Mouse (Mus musculus): ENCODE measurements at regions not wholly inside any gene's neighbourhood (a gene's known extent, or its start where the extent isn't known, plus 50 kb on each side); places are given as distances from the start of the nearest gene placed in this dataset.
"Not testable (repeated sequence)": the region's sequence is repeated elsewhere in the genome, so short reads cannot be mapped to it uniquely, and the experiment has no call there.

- H3K9ac ChIP-seq (replicated peaks): no peak overlapping the region
- TF ChIP-seq CTCF (IDR thresholded peaks at IDR 0.05; ENCODE audit: low read depth) (no peak), EP300 (IDR thresholded peaks at IDR 0.05; ENCODE audit: low read depth) (no peak)
- no peak overlapping the region for H3K27ac ChIP-seq
- H3K4me3 ChIP-seq (ENCODE audit: insufficient read depth in 1 of 2, low read depth in 2 of 2, low read length in 2 of 2): no peak overlapping the region
- no peaks in the 10 kb centered on the region for H3K27me3 ChIP-seq (ENCODE audit: control insufficient read depth, insufficient read depth, low read length)
- no peaks in the 10 kb centered on the region for H3K36me3 ChIP-seq (replicated peaks; ENCODE audit: control insufficient read depth, insufficient read depth, low read depth)
- H3K9me3 ChIP-seq (ENCODE audit: control insufficient read depth, low read length): no peaks in the 10 kb centered on the region
- DNase-seq (ENCODE audit: low read depth in 3 of 3, low spot score in 3 of 3) (no peak), ATAC-seq (ENCODE audit: insufficient read depth) (no peak)
- H3K4me2 ChIP-seq (ENCODE audit: low read depth): no peak overlapping the region
- no peaks in the 10 kb centered on the region for H3K4me1 ChIP-seq (replicated peaks; ENCODE audit: control insufficient read depth in 2 of 2, insufficient read depth in 2 of 2, low read length in 1 of 2)
- WGBS (ENCODE audit: insufficient replicate concordance): 18% methylated on average over 1 of the region's 1 CpGs
Measured at GRCm38 (mm10) chr5:63498952-63499351, 149.9 kb upstream of the Nwd2 start.

GRCm38 (mm10) chr5:63503056-63503845 lies 145.7 kb upstream of the Nwd2 start:
- Histone ChIP-seq H3K9me3 (ENCODE audit: control insufficient read depth, low read length) (no peaks in the 10 kb centered on the region), H3K4me3 (ENCODE audit: insufficient read depth in 1 of 2, low read depth in 2 of 2, low read length in 2 of 2) (no peak overlapping the region), H3K9ac (replicated peaks) (no peak overlapping the region), H3K36me3 (replicated peaks; ENCODE audit: control insufficient read depth, insufficient read depth, low read depth) (no peaks in the 10 kb centered on the region), H3K27me3 (ENCODE audit: control insufficient read depth, insufficient read depth, low read length) (no peaks in the 10 kb centered on the region), H3K27ac (no peak overlapping the region), H3K4me1 (replicated peaks; ENCODE audit: control insufficient read depth in 2 of 2, insufficient read depth in 2 of 2, low read length in 1 of 2) (no peaks in the 10 kb centered on the region), H3K4me2 (ENCODE audit: low read depth) (no peak overlapping the region)
- TF ChIP-seq CTCF (IDR thresholded peaks at IDR 0.05; ENCODE audit: low read depth) (no peak), EP300 (IDR thresholded peaks at IDR 0.05; ENCODE audit: low read depth) (no peak)
- DNase-seq (ENCODE audit: low read depth in 3 of 3, low spot score in 3 of 3): no peak
- ATAC-seq (ENCODE audit: insufficient read depth): no peak
- 67% methylated on average over 13 of the region's 13 CpGs for WGBS (ENCODE audit: insufficient replicate concordance)

- no peaks in the 10 kb centered on the region for H3K27me3 ChIP-seq (ENCODE audit: control insufficient read depth, insufficient read depth, low read length)
- no peak overlapping the region for H3K4me3 ChIP-seq (ENCODE audit: insufficient read depth in 1 of 2, low read depth in 2 of 2, low read length in 2 of 2)
- H3K9me3 ChIP-seq (ENCODE audit: control insufficient read depth, low read length): no peaks in the 10 kb centered on the region
- no peaks in the 10 kb centered on the region for H3K36me3 ChIP-seq (replicated peaks; ENCODE audit: control insufficient read depth, insufficient read depth, low read depth)
- H3K4me2 ChIP-seq (ENCODE audit: low read depth): no peak overlapping the region
- WGBS (ENCODE audit: insufficient replicate concordance): 58% methylated on average over 7 of the region's 7 CpGs
- no peak for DNase-seq (ENCODE audit: low read depth in 3 of 3, low spot score in 3 of 3)
- no peak overlapping the region for H3K9ac ChIP-seq (replicated peaks)
- no peak for ATAC-seq (ENCODE audit: insufficient read depth)
- no peak overlapping the region for H3K27ac ChIP-seq
- no peaks in the 10 kb centered on the region for H3K4me1 ChIP-seq (replicated peaks; ENCODE audit: control insufficient read depth in 2 of 2, insufficient read depth in 2 of 2, low read length in 1 of 2)
- TF ChIP-seq CTCF (IDR thresholded peaks at IDR 0.05; ENCODE audit: low read depth): no peak
- TF ChIP-seq EP300 (IDR thresholded peaks at IDR 0.05; ENCODE audit: low read depth): no peak
Measured at GRCm38 (mm10) chr5:63534197-63534596, 114.7 kb upstream of the Nwd2 start.

- no peak for DNase-seq (ENCODE audit: low read depth in 3 of 3, low spot score in 3 of 3)
- no peak for TF ChIP-seq EP300 (IDR thresholded peaks at IDR 0.05; ENCODE audit: low read depth)
- peak; percentile 11; the same call in 1 of the 2 replicates for TF ChIP-seq CTCF (IDR thresholded peaks at IDR 0.05; ENCODE audit: low read depth)
- no peak overlapping the region for H3K4me2 ChIP-seq (ENCODE audit: low read depth)
- H3K9ac ChIP-seq (replicated peaks): no peak overlapping the region
- no peak overlapping the region for H3K4me3 ChIP-seq (ENCODE audit: insufficient read depth in 1 of 2, low read depth in 2 of 2, low read length in 2 of 2)
- no peaks in the 10 kb centered on the region for H3K27me3 ChIP-seq (ENCODE audit: control insufficient read depth, insufficient read depth, low read length)
- 56% methylated on average over 6 of the region's 6 CpGs for WGBS (ENCODE audit: insufficient replicate concordance)
- no peaks in the 10 kb centered on the region for H3K4me1 ChIP-seq (replicated peaks; ENCODE audit: control insufficient read depth in 2 of 2, insufficient read depth in 2 of 2, low read length in 1 of 2)
- no peaks in the 10 kb centered on the region for H3K36me3 ChIP-seq (replicated peaks; ENCODE audit: control insufficient read depth, insufficient read depth, low read depth)
- no peak for ATAC-seq (ENCODE audit: insufficient read depth)
- no peaks in the 10 kb centered on the region for H3K9me3 ChIP-seq (ENCODE audit: control insufficient read depth, low read length)
- H3K27ac ChIP-seq: no peak overlapping the region
Measured at GRCm38 (mm10) chr5:63540530-63540929, 108.4 kb upstream of the Nwd2 start.

DNA sequence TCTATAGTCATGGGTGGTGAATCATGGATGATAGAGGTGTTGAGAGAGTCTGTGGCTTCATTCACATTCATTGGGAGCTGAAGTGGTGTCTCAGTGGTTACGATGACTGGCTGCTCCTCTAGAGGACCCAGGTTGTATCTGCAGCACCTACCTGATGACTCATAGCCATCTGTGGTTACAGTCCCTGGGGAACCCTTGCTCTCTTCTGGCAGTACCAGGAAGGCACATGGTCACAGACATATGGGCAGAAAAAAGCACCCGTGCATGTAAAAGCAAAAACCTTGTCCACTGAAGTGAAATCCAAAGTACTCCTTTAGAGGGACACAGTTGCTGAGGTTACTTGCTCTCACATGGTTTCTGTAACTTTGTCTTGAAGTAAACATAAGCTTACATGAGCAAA lies 103.4 kb upstream of the Nwd2 start:
- no peak overlapping the region for H3K27ac ChIP-seq
- H3K36me3 ChIP-seq (replicated peaks; ENCODE audit: control insufficient read depth, insufficient read depth, low read depth): no peaks in the 10 kb centered on the region
- no peak overlapping the region for H3K9ac ChIP-seq (replicated peaks)
- H3K27me3 ChIP-seq (ENCODE audit: control insufficient read depth, insufficient read depth, low read length): no peaks in the 10 kb centered on the region
- H3K4me2 ChIP-seq (ENCODE audit: low read depth): no peak overlapping the region
- H3K9me3 ChIP-seq (ENCODE audit: control insufficient read depth, low read length): no peaks in the 10 kb centered on the region
- WGBS (ENCODE audit: insufficient replicate concordance): 74% methylated on average over 2 of the region's 2 CpGs
- no peak for DNase-seq (ENCODE audit: low read depth in 3 of 3, low spot score in 3 of 3)
- ATAC-seq (ENCODE audit: insufficient read depth): no peak
- H3K4me3 ChIP-seq (ENCODE audit: insufficient read depth in 1 of 2, low read depth in 2 of 2, low read length in 2 of 2): no peak overlapping the region
- TF ChIP-seq CTCF (IDR thresholded peaks at IDR 0.05; ENCODE audit: low read depth) (no peak), EP300 (IDR thresholded peaks at IDR 0.05; ENCODE audit: low read depth) (no peak)
- H3K4me1 ChIP-seq (replicated peaks; ENCODE audit: control insufficient read depth in 2 of 2, insufficient read depth in 2 of 2, low read length in 1 of 2): no peaks in the 10 kb centered on the region

GRCm38 (mm10) chr5:63565891-63566290 lies 83.0 kb upstream of the Nwd2 start:
- H3K4me3 ChIP-seq (ENCODE audit: insufficient read depth in 1 of 2, low read depth in 2 of 2, low read length in 2 of 2); H3K4me1 ChIP-seq (replicated peaks; ENCODE audit: control insufficient read depth in 2 of 2, insufficient read depth in 2 of 2, low read length in 1 of 2); ATAC-seq (ENCODE audit: insufficient read depth); H3K36me3 ChIP-seq (replicated peaks; ENCODE audit: control insufficient read depth, insufficient read depth, low read depth); H3K4me2 ChIP-seq (ENCODE audit: low read depth); H3K27me3 ChIP-seq (ENCODE audit: control insufficient read depth, insufficient read depth, low read length); H3K9ac ChIP-seq (replicated peaks); H3K27ac ChIP-seq; H3K9me3 ChIP-seq (ENCODE audit: control insufficient read depth, low read length); DNase-seq (ENCODE audit: low read depth in 3 of 3, low spot score in 3 of 3): not testable (repeated sequence)

All from liver, embryonic 14.5 days (tissue).